Mouse (Mus musculus) MEL (cell line): Measurements from ENCODE around the gene Pxk. TPM values are rescaled to one million over a fixed set of nuclear protein-coding genes. Genes with fewer than 3 reads are reported as not detected.

Experiments used
- DNase-seq: peaks from one replicate; pipeline ENCODE4 v3.0.0; 2011; ENCODE audit warnings: low read depth, low spot score
- H3K27ac ChIP-seq: 2 replicates; pipeline ENCODE4 v1.5.1; 2012; ENCODE audit warnings: low read depth, mild to moderate bottlenecking, control low read depth, low read length, moderate library complexity; ENCODE audit not compliant: control insufficient read depth
- H3K27me3 ChIP-seq, 2 experiments: fragments of 150-350 bp in 1 of 2; sonication (generic) in 1 of 2; 2 replicates each; pipeline ENCODE4 v1.6.1; 2012; ENCODE audit warnings: low read length in 2 of 2, mild to moderate bottlenecking in 2 of 2, improper control_type of control experiment in 1 of 2, moderate library complexity in 1 of 2; ENCODE audit not compliant: insufficient read depth in 2 of 2, control insufficient read depth in 1 of 2
- H3K36me3 ChIP-seq, 2 experiments: 2 replicates each; pipeline ENCODE4 v1.6.1; 2012 to 2014; ENCODE audit warnings: low read length in 2 of 2, improper control_type of control experiment in 1 of 2, inconsistent platforms in 1 of 2, mild to moderate bottlenecking in 1 of 2; ENCODE audit not compliant: insufficient read depth in 2 of 2, control insufficient read depth in 1 of 2
- H3K4me1 ChIP-seq, 2 experiments: fragments of 150-350 bp in 1 of 2; sonication (generic) in 1 of 2; 2 replicates each; pipeline ENCODE4 v1.6.1; 2012; ENCODE audit warnings: low read length in 2 of 2, improper control_type of control experiment in 1 of 2, mild to moderate bottlenecking in 1 of 2; ENCODE audit not compliant: insufficient read depth in 2 of 2, control insufficient read depth in 1 of 2
- H3K4me3 ChIP-seq, 2 experiments: fragments of 150-350 bp in 1 of 2; sonication (generic) in 1 of 2; 2 replicates each; pipeline ENCODE4 v1.5.1; 2012; ENCODE audit warnings: low read depth in 2 of 2, low read length in 2 of 2, mild to moderate bottlenecking in 2 of 2, moderate library complexity in 2 of 2, control low read depth in 1 of 2, improper control_type of control experiment in 1 of 2; ENCODE audit not compliant: control insufficient read depth in 1 of 2, insufficient read depth in 1 of 2
- H3K79me2 ChIP-seq: 2 replicates; pipeline ENCODE4 v1.6.1; 2012; ENCODE audit warnings: mild to moderate bottlenecking, low read length, moderate library complexity; ENCODE audit not compliant: control insufficient read depth, poor library complexity, insufficient read depth
- H3K9ac ChIP-seq: 2 replicates; pipeline ENCODE4 v1.6.1; 2012; ENCODE audit warnings: low read depth, mild to moderate bottlenecking, control low read depth, low read length, moderate library complexity; ENCODE audit not compliant: control insufficient read depth, poor library complexity, severe bottlenecking
- H3K9me3 ChIP-seq: fragments of 150-350 bp; sonication (generic); replicated peaks from 2 replicates; pipeline ENCODE4 v1.6.1; 2012; ENCODE audit warnings: mild to moderate bottlenecking, low read length, improper control_type of control experiment, moderate library complexity; ENCODE audit not compliant: insufficient read depth
- CHD1 ChIP-seq: IDR thresholded peaks from 2 replicates; pipeline ENCODE4 v1.6.1; 2012; ENCODE audit warnings: low read depth, mild to moderate bottlenecking, inconsistent platforms, low read length, improper control_type of control experiment
- CHD2 ChIP-seq: IDR thresholded peaks from 2 replicates; pipeline ENCODE4 v1.6.1; 2011; ENCODE audit warnings: low read length, improper control_type of control experiment
- CTCF ChIP-seq, 3 experiments: IDR thresholded peaks in 2 of 3; conservative IDR thresholded peaks in 1 of 3; 2 replicates each; pipeline ENCODE4 v1.5.1; 2011 to 2012; ENCODE audit warnings: low read length in 3 of 3, low read depth in 2 of 3, mild to moderate bottlenecking in 2 of 3, improper control_type of control experiment in 1 of 3, inconsistent platforms in 1 of 3, mixed read lengths in 1 of 3, moderate library complexity in 1 of 3; ENCODE audit not compliant: control insufficient read depth in 1 of 3, insufficient read depth in 1 of 3, poor library complexity in 1 of 3, severe bottlenecking in 1 of 3
- ELF1 ChIP-seq: IDR thresholded peaks from 2 replicates; pipeline ENCODE4 v1.6.1; 2014; ENCODE audit warnings: low read depth, mild to moderate bottlenecking, inconsistent platforms, low read length, improper control_type of control experiment, moderate library complexity
- EP300 ChIP-seq, 2 experiments: IDR thresholded peaks; 2 replicates each; pipeline ENCODE4 v1.6.1; 2011; ENCODE audit warnings: improper control_type of control experiment in 2 of 2, low read length in 2 of 2, low read depth in 1 of 2, mild to moderate bottlenecking in 1 of 2
- GABPA ChIP-seq: IDR thresholded peaks from 2 replicates; pipeline ENCODE4 v1.6.1; 2012; ENCODE audit warnings: low read depth, mild to moderate bottlenecking, inconsistent platforms, low read length, improper control_type of control experiment, moderate library complexity
- HCFC1 ChIP-seq: IDR thresholded peaks from 2 replicates; pipeline ENCODE4 v1.6.1; 2012; ENCODE audit warnings: low read depth, mild to moderate bottlenecking, inconsistent platforms, low read length, improper control_type of control experiment, moderate library complexity
- KAT2A ChIP-seq: conservative IDR thresholded peaks from 2 replicates; pipeline ENCODE4 v1.6.1; 2012; ENCODE audit warnings: low read depth, low read length, improper control_type of control experiment, inconsistent platforms
- MAX ChIP-seq: IDR thresholded peaks from 2 replicates; pipeline ENCODE4 v1.6.1; 2011; ENCODE audit warnings: low read length, improper control_type of control experiment
- MAZ ChIP-seq: IDR thresholded peaks from 2 replicates; pipeline ENCODE4 v1.6.1; 2012; ENCODE audit warnings: low read depth, mild to moderate bottlenecking, inconsistent platforms, low read length, improper control_type of control experiment
- MEF2A ChIP-seq: IDR thresholded peaks from 2 replicates; pipeline ENCODE4 v1.6.1; 2014; ENCODE audit warnings: low read depth, mild to moderate bottlenecking, inconsistent platforms, low read length, improper control_type of control experiment; ENCODE audit not compliant: poor library complexity, insufficient replicate concordance, severe bottlenecking; ENCODE audit errors: extremely low read depth
- MXI1 ChIP-seq: IDR thresholded peaks from 2 replicates; pipeline ENCODE4 v1.6.1; 2011; ENCODE audit warnings: mild to moderate bottlenecking, low read depth, low read length, improper control_type of control experiment
- POLR2AphosphoS2 ChIP-seq: IDR thresholded peaks from 2 replicates; pipeline ENCODE4 v1.6.1; 2011; ENCODE audit warnings: low read length, improper control_type of control experiment
- POLR2AphosphoS5 ChIP-seq: IDR thresholded peaks from 2 replicates; pipeline ENCODE4 v1.6.1; 2012; ENCODE audit warnings: low read depth, borderline replicate concordance, mild to moderate bottlenecking, inconsistent platforms, low read length, moderate library complexity, mixed read lengths
- SMC3 ChIP-seq: IDR thresholded peaks from 2 replicates; pipeline ENCODE4 v1.6.1; 2011; ENCODE audit warnings: low read depth, low read length, improper control_type of control experiment
- TBP ChIP-seq: IDR thresholded peaks from 2 replicates; pipeline ENCODE4 v1.8.0; 2011; ENCODE audit warnings: low read depth, low read length, improper control_type of control experiment
- TCF12 ChIP-seq: IDR thresholded peaks from 2 replicates; pipeline ENCODE4 v1.6.1; 2014; ENCODE audit warnings: low read depth, mild to moderate bottlenecking, inconsistent platforms, low read length, improper control_type of control experiment, moderate library complexity
- USF1 ChIP-seq: IDR thresholded peaks from 2 replicates; pipeline ENCODE4 v1.6.1; 2014; ENCODE audit warnings: low read depth, mild to moderate bottlenecking, inconsistent platforms, low read length, improper control_type of control experiment, moderate library complexity
- USF2 ChIP-seq, 2 experiments: IDR thresholded peaks; 2 replicates each; pipeline ENCODE4 v1.6.1; 2011 to 2012; ENCODE audit warnings: improper control_type of control experiment in 2 of 2, low read length in 2 of 2, borderline replicate concordance in 1 of 2, inconsistent platforms in 1 of 2, low read depth in 1 of 2, mild to moderate bottlenecking in 1 of 2; ENCODE audit not compliant: insufficient read depth in 1 of 2
- ZC3H11A ChIP-seq: IDR thresholded peaks from 2 replicates; pipeline ENCODE4 v1.6.1; 2012; ENCODE audit warnings: low read depth, mild to moderate bottlenecking, inconsistent platforms, low read length, improper control_type of control experiment
- ZKSCAN1 ChIP-seq: IDR thresholded peaks from 2 replicates; pipeline ENCODE4 v1.6.1; 2012; ENCODE audit warnings: low read depth, mild to moderate bottlenecking, inconsistent platforms, low read length, improper control_type of control experiment, moderate library complexity
- ZMIZ1 ChIP-seq: IDR thresholded peaks from 2 replicates; pipeline ENCODE4 v1.6.1; 2012; ENCODE audit warnings: low read depth, mild to moderate bottlenecking, inconsistent platforms, low read length, improper control_type of control experiment, moderate library complexity
- polyA plus RNA-seq, 2 experiments: library from polyadenylated mRNA; stranded (reverse) in 1 of 2; unstranded in 1 of 2; fragments of >175 nt in 1 of 2; fragments of >200 nt in 1 of 2; gene quantifications; 2 replicates each; pipeline versions ENCODE4 v1.2.1 to v1.2.4; 2012; ENCODE audit warnings: low replicate concordance in 2 of 2, low read depth in 1 of 2; ENCODE audit not compliant: insufficient read length in 2 of 2, insufficient read depth in 1 of 2, missing spikeins in 1 of 2
- total RNA-seq: library from RNA; depleted of rRNA; stranded (reverse); fragments of 300-350 nt; gene quantifications from 2 replicates; pipeline ENCODE4 v1.2.3, GENCODE M21; 2012

Gene Pxk
- total and polyA plus RNA-seq, 3 experiments: 5.9 to 12.9 TPM; not detected in 1

DNA sequence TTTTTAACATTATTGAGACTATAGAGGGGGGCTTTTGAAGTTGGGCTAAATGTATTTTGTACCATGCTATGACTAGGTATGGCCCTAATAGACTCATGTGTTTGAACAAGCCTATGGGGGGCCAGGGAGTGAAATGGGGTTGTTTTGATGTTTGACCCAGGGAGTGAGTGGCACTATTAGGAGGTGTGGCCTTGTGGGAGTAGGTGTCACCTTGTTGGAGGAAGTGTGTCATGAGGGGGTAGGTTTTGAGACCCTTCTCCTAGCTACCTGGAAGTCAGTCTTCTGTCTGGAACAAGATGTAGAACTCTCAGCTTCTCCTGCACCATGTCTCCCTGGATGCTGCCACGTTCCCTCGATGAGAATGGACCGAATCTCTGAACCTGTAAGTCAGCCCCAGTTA lies 92.5 kb downstream of the Pxk start:
- no peak overlapping the region for H3K9ac ChIP-seq
- H3K4me1 ChIP-seq: peaks cover 4% of the 10 kb centered on the region in 2 experiments; a peak in 2 of 4 replicates
- DNase-seq: no peak
- no peaks in the 10 kb centered on the region for H3K9me3 ChIP-seq
- H3K36me3 ChIP-seq: peaks cover 0 to 3% of the 10 kb centered on the region in 2 experiments; a peak in 1 of 4 replicates
- TF ChIP-seq KAT2A: no peak
- TF ChIP-seq MAZ: no peak
- no peak for TF ChIP-seq ZC3H11A
- TF ChIP-seq MAX: no peak
- no peak for TF ChIP-seq MXI1
- TF ChIP-seq CTCF (IDR thresholded peaks at IDR 0.05 in 2 of 3, conservative IDR thresholded peaks at IDR 0.05 in 1 of 3; ENCODE audit: control insufficient read depth in 1 of 3, insufficient read depth in 1 of 3, low read depth in 2 of 3, low read length in 3 of 3, poor library complexity in 1 of 3, severe bottlenecking in 1 of 3): no peak
- no peak for TF ChIP-seq TCF12
- TF ChIP-seq USF2 (IDR thresholded peaks at IDR 0.05; ENCODE audit: borderline replicate concordance in 1 of 2, insufficient read depth in 1 of 2, low read depth in 1 of 2, low read length in 2 of 2): no peak
- no peak for TF ChIP-seq SMC3
- TF ChIP-seq USF1: no peak
- no peaks in the 10 kb centered on the region for H3K79me2 ChIP-seq
- no peaks in the 10 kb centered on the region; a peak in 1 of 4 replicates for H3K27me3 ChIP-seq
- no peak overlapping the region for H3K4me3 ChIP-seq
- no peak overlapping the region for H3K27ac ChIP-seq

DNA sequence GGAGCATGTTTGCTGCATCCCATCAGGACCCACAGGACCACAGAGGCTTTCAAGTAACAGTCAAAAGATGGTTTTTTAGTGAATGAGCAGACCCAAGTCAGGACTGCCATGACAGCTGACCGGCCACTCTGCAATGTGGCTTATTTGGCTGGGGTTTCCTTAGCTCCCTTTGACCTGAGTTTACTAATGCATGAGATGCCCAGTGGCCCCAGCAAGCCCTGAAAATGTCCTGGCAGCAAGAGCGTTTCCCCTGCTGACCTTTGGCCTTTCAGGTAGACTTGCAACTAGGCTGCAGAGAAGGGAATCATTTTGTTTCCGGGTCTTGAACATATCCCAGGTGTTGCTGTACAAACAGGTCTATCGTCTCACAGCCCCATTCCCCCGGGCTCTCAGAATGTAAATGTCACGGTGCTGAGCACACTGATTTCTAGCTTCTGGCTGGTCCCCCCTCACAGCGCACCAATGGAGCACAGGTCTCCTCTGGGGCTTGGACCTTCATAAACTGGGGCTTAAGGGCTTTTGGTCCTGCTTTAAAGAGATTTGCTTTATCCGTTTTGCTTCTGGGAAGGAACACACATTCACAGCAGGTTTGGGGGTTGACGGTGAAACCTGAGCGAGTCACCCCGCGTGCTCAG lies 93.4 kb downstream of the Pxk start:
- Histone ChIP-seq H3K4me3 (no peak overlapping the region), H3K36me3 (peaks cover 0 to 3% of the 10 kb centered on the region in 2 experiments; a peak in 1 of 4 replicates), H3K27me3 (no peaks in the 10 kb centered on the region; a peak in 1 of 4 replicates), H3K27ac (no peak overlapping the region), H3K79me2 (no peaks in the 10 kb centered on the region), H3K4me1 (peaks cover 4% of the 10 kb centered on the region in 2 experiments; a peak in 2 of 4 replicates), H3K9ac (no peak overlapping the region), H3K9me3 (no peaks in the 10 kb centered on the region)
- DNase-seq: no peak
- TF ChIP-seq MAZ (no peak), ELF1 (no peak), POLR2AphosphoS5 (no peak), CHD1 (no peak), USF2 (IDR thresholded peaks at IDR 0.05; ENCODE audit: borderline replicate concordance in 1 of 2, insufficient read depth in 1 of 2, low read depth in 1 of 2, low read length in 2 of 2) (no peak), CTCF (IDR thresholded peaks at IDR 0.05 in 2 of 3, conservative IDR thresholded peaks at IDR 0.05 in 1 of 3; ENCODE audit: control insufficient read depth in 1 of 3, insufficient read depth in 1 of 3, low read depth in 2 of 3, low read length in 3 of 3, poor library complexity in 1 of 3, severe bottlenecking in 1 of 3) (no peak), USF1 (no peak), MEF2A (no peak), MXI1 (no peak), ZKSCAN1 (no peak), ZMIZ1 (no peak), HCFC1 (no peak), CHD2 (no peak), EP300 (IDR thresholded peaks at IDR 0.05; ENCODE audit: low read depth in 1 of 2, low read length in 2 of 2) (no peak), MAX (no peak), GABPA (no peak), POLR2AphosphoS2 (no peak), TBP (no peak)
